Mouse (Mus musculus): Measurements from ENCODE around the gene Riox1. TPM values are rescaled to one million over a fixed set of nuclear protein-coding genes. Genes with fewer than 3 reads are reported as not detected.

Riox1 gene
- polyA plus RNA-seq (2012; ENCODE audit: insufficient read depth, low replicate concordance) = 27.4 and 68.6 TPM in 2 replicates

- peak within 1 kb of the TSS; percentile 99 for H3K4me3 ChIP-seq (replicated peaks)
- peaks cover 29% of the 10 kb centered on the region for H3K36me3 ChIP-seq (replicated peaks; ENCODE audit: low read length)
- TF ChIP-seq GATA1 (IDR thresholded peaks at IDR 0.05; ENCODE audit: borderline replicate concordance, low read length) (no peak), FLI1 (IDR thresholded peaks at IDR 0.05; ENCODE audit: low read length) (no peak)
- no peaks in the 10 kb centered on the region for H3K27me3 ChIP-seq (replicated peaks)
- peaks cover 69% of the 10 kb centered on the region for H3K4me1 ChIP-seq
- H3K9me3 ChIP-seq = no peaks in the 10 kb centered on the region
These were observed at the start of gene Riox1 for GRCm38 (mm10) chr12:83950493-83950839. TSS of gene Riox1 (plus strand) at chr12:83950608.

- TF ChIP-seq GATA1 (IDR thresholded peaks at IDR 0.05; ENCODE audit: borderline replicate concordance, low read length) (no peak), FLI1 (IDR thresholded peaks at IDR 0.05; ENCODE audit: low read length) (no peak)
- Histone ChIP-seq H3K4me3 (replicated peaks) (no peak overlapping the region), H3K36me3 (replicated peaks; ENCODE audit: low read length) (peaks cover 38% of the 10 kb centered on the region), H3K27me3 (replicated peaks) (no peaks in the 10 kb centered on the region), H3K9me3 (no peaks in the 10 kb centered on the region), H3K4me1 (peaks cover 31% of the 10 kb centered on the region; the same call in 1 of the 2 replicates)
These were observed 40.0 kb upstream of the Riox1 start for GRCm38 (mm10) chr12:83910451-83910850.

GRCm38 (mm10) chr12:83914202-83914740 lies 36.1 kb upstream of the Riox1 start:
- Histone ChIP-seq H3K36me3 (replicated peaks; ENCODE audit: low read length) (peaks cover 35% of the 10 kb centered on the region), H3K4me3 (replicated peaks) (no peak overlapping the region), H3K27me3 (replicated peaks) (no peaks in the 10 kb centered on the region), H3K9me3 (no peaks in the 10 kb centered on the region), H3K4me1 (peaks cover 46% of the 10 kb centered on the region)
- TF ChIP-seq GATA1 (IDR thresholded peaks at IDR 0.05; ENCODE audit: borderline replicate concordance, low read length) (no peak), FLI1 (IDR thresholded peaks at IDR 0.05; ENCODE audit: low read length) (no peak)

GRCm38 (mm10) chr12:83914797-83915196 lies 35.6 kb upstream of the Riox1 start:
- Histone ChIP-seq H3K4me1 (peaks cover 50% of the 10 kb centered on the region), H3K36me3 (replicated peaks; ENCODE audit: low read length) (peaks cover 35% of the 10 kb centered on the region), H3K9me3 (no peaks in the 10 kb centered on the region), H3K4me3 (replicated peaks) (no peak overlapping the region), H3K27me3 (replicated peaks) (no peaks in the 10 kb centered on the region)
- no peak for TF ChIP-seq GATA1 (IDR thresholded peaks at IDR 0.05; ENCODE audit: borderline replicate concordance, low read length)
- no peak for TF ChIP-seq FLI1 (IDR thresholded peaks at IDR 0.05; ENCODE audit: low read length)

- no peak for TF ChIP-seq FLI1 (IDR thresholded peaks at IDR 0.05; ENCODE audit: low read length)
- Histone ChIP-seq H3K36me3 (replicated peaks; ENCODE audit: low read length) (peaks cover 30% of the 10 kb centered on the region), H3K9me3 (no peaks in the 10 kb centered on the region), H3K4me1 (peaks cover 46% of the 10 kb centered on the region), H3K4me3 (replicated peaks) (peak overlapping the region; percentile 66), H3K27me3 (replicated peaks) (no peaks in the 10 kb centered on the region)
These were observed 33.5 kb upstream of the Riox1 start for GRCm38 (mm10) chr12:83916884-83917283.

GRCm38 (mm10) chr12:83920721-83921441 lies 29.5 kb upstream of the Riox1 start:
- peak overlapping the region; percentile 92 for H3K4me3 ChIP-seq (replicated peaks)
- TF ChIP-seq FLI1 (IDR thresholded peaks at IDR 0.05; ENCODE audit: low read length) (no peak), GATA1 (IDR thresholded peaks at IDR 0.05; ENCODE audit: borderline replicate concordance, low read length) (no peak)
- peaks cover 48% of the 10 kb centered on the region for H3K4me1 ChIP-seq
- peaks cover 8% of the 10 kb centered on the region for H3K36me3 ChIP-seq (replicated peaks; ENCODE audit: low read length)
- H3K9me3 ChIP-seq = no peaks in the 10 kb centered on the region
- H3K27me3 ChIP-seq (replicated peaks) = no peaks in the 10 kb centered on the region

- H3K27me3 ChIP-seq (replicated peaks) = no peaks in the 10 kb centered on the region
- H3K4me1 ChIP-seq = peaks cover 43% of the 10 kb centered on the region
- H3K36me3 ChIP-seq (replicated peaks; ENCODE audit: low read length) = peaks cover 3% of the 10 kb centered on the region
- TF ChIP-seq FLI1 (IDR thresholded peaks at IDR 0.05; ENCODE audit: low read length) (no peak), GATA1 (IDR thresholded peaks at IDR 0.05; ENCODE audit: borderline replicate concordance, low read length) (no peak)
- H3K9me3 ChIP-seq = no peaks in the 10 kb centered on the region
- H3K4me3 ChIP-seq (replicated peaks) = peak within 1 kb of the TSS; percentile 92
These were observed 28.6 kb upstream of the Riox1 start, which contains the start of gene Numb for GRCm38 (mm10) chr12:83921535-83922381. TSS of gene Numb (minus strand) at chr12:83921934.

- no peaks in the 10 kb centered on the region for H3K9me3 ChIP-seq
- no peaks in the 10 kb centered on the region for H3K36me3 ChIP-seq (replicated peaks; ENCODE audit: low read length)
- H3K4me3 ChIP-seq (replicated peaks) = peak overlapping the region; percentile 92
- TF ChIP-seq GATA1 (IDR thresholded peaks at IDR 0.05; ENCODE audit: borderline replicate concordance, low read length) = no peak
- TF ChIP-seq FLI1 (IDR thresholded peaks at IDR 0.05; ENCODE audit: low read length) = no peak
- peaks cover 41% of the 10 kb centered on the region for H3K4me1 ChIP-seq
- H3K27me3 ChIP-seq (replicated peaks) = no peaks in the 10 kb centered on the region
These were observed 27.5 kb upstream of the Riox1 start for GRCm38 (mm10) chr12:83922724-83923485.

GRCm38 (mm10) chr12:83923486-83923859 lies 26.9 kb upstream of the Riox1 start:
- TF ChIP-seq FLI1 (IDR thresholded peaks at IDR 0.05; ENCODE audit: low read length) (no peak), GATA1 (IDR thresholded peaks at IDR 0.05; ENCODE audit: borderline replicate concordance, low read length) (no peak)
- no peaks in the 10 kb centered on the region for H3K36me3 ChIP-seq (replicated peaks; ENCODE audit: low read length)
- no peaks in the 10 kb centered on the region for H3K9me3 ChIP-seq
- H3K4me1 ChIP-seq = peaks cover 47% of the 10 kb centered on the region
- no peaks in the 10 kb centered on the region for H3K27me3 ChIP-seq (replicated peaks)
- no peak overlapping the region for H3K4me3 ChIP-seq (replicated peaks)
